Mouse (Mus musculus): Measurements from ENCODE around the gene Nab2. TPM values are rescaled to one million over a fixed set of nuclear protein-coding genes. Genes with fewer than 3 reads are reported as not detected.
A peak's percentile ranks its signal among the peaks of the same experiment; 100 is the strongest.

Nab2 gene
- 2.1 and 2.2 TPM in 2 replicates for polyA plus RNA-seq (2014; fragmentation: Nextera tagmentation; extraction: Ambion mirVana)

DNA sequence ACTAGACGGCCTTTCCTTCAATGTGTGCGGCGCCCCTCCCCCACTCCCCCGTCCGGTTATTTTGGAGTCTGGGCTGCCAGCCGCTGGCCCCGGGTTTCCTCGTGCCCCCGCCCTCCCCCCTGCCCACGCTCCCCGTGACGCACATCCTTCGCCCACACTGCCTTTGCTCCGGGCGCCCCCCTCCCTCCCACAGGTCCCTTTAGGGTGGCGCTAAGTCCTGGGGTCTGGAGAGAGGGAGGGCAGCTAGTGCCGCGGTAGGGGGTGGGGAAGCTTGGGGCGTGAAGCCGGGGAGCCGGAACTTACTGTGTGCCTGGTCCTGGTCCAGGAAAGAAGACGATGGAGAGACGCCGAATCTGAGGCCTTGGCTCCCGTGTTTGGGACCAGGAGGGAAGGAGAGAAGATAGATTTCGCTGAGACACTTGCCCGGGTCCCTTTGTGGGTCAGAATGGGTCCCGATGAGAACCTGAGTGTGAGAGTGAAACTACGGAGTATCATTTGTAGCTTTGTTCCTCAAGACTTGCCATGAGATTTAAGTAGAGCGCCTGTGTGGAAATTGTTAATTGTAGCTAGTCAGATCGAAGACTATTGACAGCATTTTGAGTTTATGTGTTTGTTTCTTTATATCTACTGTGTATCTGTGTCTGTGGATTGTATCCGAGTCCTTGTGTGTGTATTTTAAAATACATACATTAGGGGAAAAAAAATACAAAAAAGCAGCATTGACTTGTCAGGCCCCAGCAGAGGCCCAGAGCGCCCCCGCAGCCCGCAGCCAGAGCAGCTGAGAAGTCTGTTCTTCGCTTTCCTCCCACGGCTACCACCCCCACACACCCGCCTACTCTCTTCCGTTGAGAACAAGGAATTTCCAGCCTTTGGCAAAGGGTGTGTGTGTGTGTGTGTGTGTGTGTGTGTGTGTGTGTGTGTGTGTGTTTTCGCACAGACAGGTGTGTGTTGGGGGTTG is at the start of gene Nab2:
Gene Nab2 (minus strand): TSS at position 476 of the 958 bp plus-strand sequence.
- WGBS, result 3% methylated on average over 40 of the region's 40 CpGs
- peak within 1 kb of the TSS; percentile 64 for H3K9ac ChIP-seq (ENCODE audit: low read length)
- H3K4me1 ChIP-seq (ENCODE audit: control insufficient read depth, insufficient read depth, low read length), result peaks cover 30% of the 10 kb centered on the region
- H3K36me3 ChIP-seq (ENCODE audit: control insufficient read depth, insufficient read depth, low read length), result no peaks in the 10 kb centered on the region
- H3K9me3 ChIP-seq (ENCODE audit: control insufficient read depth, low read length), result no peaks in the 10 kb centered on the region
- DNase-seq (ENCODE audit: low spot score, missing footprints) (peak; percentile 93), ATAC-seq (ENCODE audit: low FRiP score) (peak; percentile 24; the same call in 1 of the 2 replicates)
- H3K4me3 ChIP-seq (ENCODE audit: low read depth, low read length), result peak within 1 kb of the TSS; percentile 31
- peak within 1 kb of the TSS; percentile 59 for H3K4me2 ChIP-seq
- peak within 1 kb of the TSS; percentile 2; the same call in 1 of the 2 replicates for H3K27ac ChIP-seq (ENCODE audit: low read depth, low read length)
- peaks cover 53% of the 10 kb centered on the region for H3K27me3 ChIP-seq (ENCODE audit: control insufficient read depth, insufficient read depth, low read length)

- no peak for ATAC-seq (ENCODE audit: low FRiP score)
- no peak overlapping the region for H3K27ac ChIP-seq (ENCODE audit: low read depth, low read length)
- no peak overlapping the region for H3K4me2 ChIP-seq
- H3K27me3 ChIP-seq (ENCODE audit: control insufficient read depth, insufficient read depth, low read length), result no peaks in the 10 kb centered on the region
- no peak overlapping the region for H3K9ac ChIP-seq (ENCODE audit: low read length)
- 90% methylated on average over 6 of the region's 6 CpGs for WGBS
- no peak overlapping the region for H3K4me3 ChIP-seq (ENCODE audit: low read depth, low read length)
- H3K36me3 ChIP-seq (ENCODE audit: control insufficient read depth, insufficient read depth, low read length), result no peaks in the 10 kb centered on the region
- H3K4me1 ChIP-seq (ENCODE audit: control insufficient read depth, insufficient read depth, low read length), result no peaks in the 10 kb centered on the region
- no peaks in the 10 kb centered on the region for H3K9me3 ChIP-seq (ENCODE audit: control insufficient read depth, low read length)
- peak; percentile 47 for DNase-seq (ENCODE audit: low spot score, missing footprints)
Measured at GRCm38 (mm10) chr10:127712736-127713135, 44.4 kb upstream of the Nab2 start.

GRCm38 (mm10) chr10:127710331-127710730 is 42.0 kb upstream of the Nab2 start:
- H3K27ac ChIP-seq (ENCODE audit: low read depth, low read length), result no peak overlapping the region
- H3K36me3 ChIP-seq (ENCODE audit: control insufficient read depth, insufficient read depth, low read length), result no peaks in the 10 kb centered on the region
- H3K9ac ChIP-seq (ENCODE audit: low read length), result no peak overlapping the region
- H3K4me3 ChIP-seq (ENCODE audit: low read depth, low read length), result no peak overlapping the region
- no peak overlapping the region for H3K4me2 ChIP-seq
- no peaks in the 10 kb centered on the region for H3K9me3 ChIP-seq (ENCODE audit: control insufficient read depth, low read length)
- WGBS, result 87% methylated on average over 13 of the region's 13 CpGs
- DNase-seq (ENCODE audit: low spot score, missing footprints) (no peak), ATAC-seq (ENCODE audit: low FRiP score) (no peak)
- H3K27me3 ChIP-seq (ENCODE audit: control insufficient read depth, insufficient read depth, low read length), result no peaks in the 10 kb centered on the region
- H3K4me1 ChIP-seq (ENCODE audit: control insufficient read depth, insufficient read depth, low read length), result no peaks in the 10 kb centered on the region

GRCm38 (mm10) chr10:127708850-127709370 is 40.5 kb upstream of the Nab2 start:
- DNase-seq (ENCODE audit: low spot score, missing footprints) (peak; percentile 61), ATAC-seq (ENCODE audit: low FRiP score) (no peak)
- no peaks in the 10 kb centered on the region for H3K27me3 ChIP-seq (ENCODE audit: control insufficient read depth, insufficient read depth, low read length)
- H3K4me3 ChIP-seq (ENCODE audit: low read depth, low read length), result no peak overlapping the region
- no peaks in the 10 kb centered on the region for H3K9me3 ChIP-seq (ENCODE audit: control insufficient read depth, low read length)
- WGBS, result 86% methylated on average over 3 of the region's 3 CpGs
- no peak overlapping the region for H3K9ac ChIP-seq (ENCODE audit: low read length)
- no peaks in the 10 kb centered on the region for H3K36me3 ChIP-seq (ENCODE audit: control insufficient read depth, insufficient read depth, low read length)
- H3K27ac ChIP-seq (ENCODE audit: low read depth, low read length), result no peak overlapping the region
- H3K4me2 ChIP-seq, result no peak overlapping the region
- H3K4me1 ChIP-seq (ENCODE audit: control insufficient read depth, insufficient read depth, low read length), result no peaks in the 10 kb centered on the region

DNA sequence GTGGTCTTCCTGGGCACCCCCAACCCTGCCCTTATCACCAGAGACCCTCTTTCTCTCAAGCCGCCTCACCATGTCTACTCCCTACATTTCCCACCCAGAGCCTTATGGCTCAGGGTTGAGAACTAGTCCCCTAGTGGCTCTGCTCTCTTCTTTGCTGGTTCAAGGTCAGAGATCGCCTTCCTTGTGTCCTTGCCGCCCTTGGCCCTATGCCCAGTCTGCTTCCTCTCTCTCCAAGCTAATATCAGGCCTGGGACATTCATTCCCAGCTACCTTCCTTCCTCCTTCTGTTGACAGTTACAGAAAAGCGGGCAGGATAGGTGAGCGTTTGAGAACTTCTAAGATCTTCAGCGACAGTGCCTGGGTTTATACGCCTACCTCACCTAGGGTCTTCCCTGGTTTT is 39.4 kb upstream of the Nab2 start:
- Histone ChIP-seq H3K36me3 (ENCODE audit: control insufficient read depth, insufficient read depth, low read length) (no peaks in the 10 kb centered on the region), H3K4me3 (ENCODE audit: low read depth, low read length) (no peak overlapping the region), H3K9ac (ENCODE audit: low read length) (no peak overlapping the region), H3K27me3 (ENCODE audit: control insufficient read depth, insufficient read depth, low read length) (no peaks in the 10 kb centered on the region), H3K27ac (ENCODE audit: low read depth, low read length) (no peak overlapping the region), H3K4me1 (ENCODE audit: control insufficient read depth, insufficient read depth, low read length) (no peaks in the 10 kb centered on the region), H3K4me2 (no peak overlapping the region), H3K9me3 (ENCODE audit: control insufficient read depth, low read length) (no peaks in the 10 kb centered on the region)
- WGBS, result 91% methylated on average over 7 of the region's 7 CpGs
- peak; percentile 2 for DNase-seq (ENCODE audit: low spot score, missing footprints)
- ATAC-seq (ENCODE audit: low FRiP score), result no peak

DNA sequence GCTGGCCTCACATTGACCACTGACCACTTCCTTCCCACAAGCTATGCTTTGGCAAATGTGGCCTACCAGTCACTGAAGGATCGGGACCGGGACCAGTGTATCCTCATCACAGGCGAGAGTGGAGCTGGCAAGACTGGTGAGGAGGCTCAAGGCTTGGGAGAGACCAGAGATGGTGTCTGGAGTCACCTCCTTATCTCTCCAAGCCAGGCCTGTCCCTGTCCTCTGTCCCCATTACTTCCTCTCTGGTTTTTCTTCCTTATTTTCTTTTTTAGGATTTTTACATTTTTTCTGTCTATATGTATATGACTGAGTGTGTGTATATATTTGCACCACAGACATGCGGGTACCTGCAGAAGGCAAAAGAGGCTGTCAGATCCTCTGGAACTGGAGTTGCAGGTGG is 37.4 kb upstream of the Nab2 start:
- Histone ChIP-seq H3K9ac (ENCODE audit: low read length) (no peak overlapping the region), H3K36me3 (ENCODE audit: control insufficient read depth, insufficient read depth, low read length) (0 out of 2 replicates have a peak, but pooled peaks cover 3% of the 10 kb centered on the region), H3K4me1 (ENCODE audit: control insufficient read depth, insufficient read depth, low read length) (no peaks in the 10 kb centered on the region), H3K4me2 (no peak overlapping the region), H3K4me3 (ENCODE audit: low read depth, low read length) (no peak overlapping the region), H3K27me3 (ENCODE audit: control insufficient read depth, insufficient read depth, low read length) (no peaks in the 10 kb centered on the region), H3K27ac (ENCODE audit: low read depth, low read length) (no peak overlapping the region), H3K9me3 (ENCODE audit: control insufficient read depth, low read length) (no peaks in the 10 kb centered on the region)
- DNase-seq (ENCODE audit: low spot score, missing footprints) (no peak), ATAC-seq (ENCODE audit: low FRiP score) (no peak)
- WGBS, result 86% methylated on average over 4 of the region's 4 CpGs

DNA sequence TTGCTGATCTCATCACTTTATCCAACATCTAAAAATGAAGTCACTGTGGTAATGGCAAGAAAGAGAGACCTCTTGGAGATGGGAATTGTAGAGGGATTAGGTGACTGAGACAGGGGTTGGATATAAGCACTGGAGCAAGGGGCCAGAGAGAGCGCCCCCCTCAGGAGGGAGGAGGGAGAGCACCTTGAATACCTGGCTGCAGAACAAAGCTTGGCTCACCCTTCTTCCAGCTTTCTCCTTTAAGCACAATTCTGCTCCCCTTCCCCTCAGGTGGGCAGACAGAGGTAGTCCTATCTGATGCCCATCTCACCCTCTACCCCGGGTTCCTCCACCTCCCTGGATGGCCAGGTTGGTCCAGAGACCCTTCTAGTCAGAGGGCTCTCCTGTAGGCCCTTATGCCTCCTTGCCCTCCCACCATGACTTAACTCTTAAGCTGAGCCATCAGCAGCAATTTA is 36.4 kb upstream of the Nab2 start, which contains the start of gene Myo1a:
Gene Myo1a (plus strand): TSS at position 405 of the 455 bp plus-strand sequence.
- ATAC-seq (ENCODE audit: low FRiP score) (no peak), DNase-seq (ENCODE audit: low spot score, missing footprints) (peak; percentile 75)
- H3K9ac ChIP-seq (ENCODE audit: low read length), result no peak within 1 kb of the TSS
- no peak within 1 kb of the TSS for H3K4me2 ChIP-seq
- 85% methylated on average over 1 of the region's 2 CpGs for WGBS
- H3K27ac ChIP-seq (ENCODE audit: low read depth, low read length), result no peak within 1 kb of the TSS
- H3K4me1 ChIP-seq (ENCODE audit: control insufficient read depth, insufficient read depth, low read length), result no peaks in the 10 kb centered on the region
- no peak within 1 kb of the TSS for H3K4me3 ChIP-seq (ENCODE audit: low read depth, low read length)
- H3K9me3 ChIP-seq (ENCODE audit: control insufficient read depth, low read length), result no peaks in the 10 kb centered on the region
- no peaks in the 10 kb centered on the region for H3K27me3 ChIP-seq (ENCODE audit: control insufficient read depth, insufficient read depth, low read length)
- H3K36me3 ChIP-seq (ENCODE audit: control insufficient read depth, insufficient read depth, low read length), result 0 out of 2 replicates have a peak, but pooled peaks cover 3% of the 10 kb centered on the region

DNA sequence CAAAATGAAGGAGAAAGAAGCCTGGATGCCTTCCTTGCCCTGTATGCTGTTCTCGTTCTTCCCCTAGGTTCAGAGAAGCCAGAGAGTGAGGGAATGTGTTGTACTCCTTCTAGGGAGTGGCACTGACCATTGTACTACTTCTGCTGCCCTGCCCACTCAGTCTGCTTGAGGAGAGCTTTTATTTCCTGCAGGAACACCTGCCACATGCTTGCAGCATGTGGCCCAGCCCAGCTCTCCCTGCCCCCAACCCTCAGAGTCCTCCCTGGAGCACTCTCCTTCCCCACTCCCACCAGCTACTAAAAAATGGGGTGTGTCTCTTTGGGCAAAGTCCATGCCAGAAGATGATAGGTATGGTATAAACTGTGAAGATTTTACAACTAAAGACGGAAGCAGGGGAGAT is 35.9 kb upstream of the Nab2 start:
- Histone ChIP-seq H3K27ac (ENCODE audit: low read depth, low read length) (no peak overlapping the region), H3K9ac (ENCODE audit: low read length) (no peak overlapping the region), H3K4me1 (ENCODE audit: control insufficient read depth, insufficient read depth, low read length) (no peaks in the 10 kb centered on the region), H3K9me3 (ENCODE audit: control insufficient read depth, low read length) (no peaks in the 10 kb centered on the region), H3K27me3 (ENCODE audit: control insufficient read depth, insufficient read depth, low read length) (no peaks in the 10 kb centered on the region), H3K4me3 (ENCODE audit: low read depth, low read length) (no peak overlapping the region), H3K36me3 (ENCODE audit: control insufficient read depth, insufficient read depth, low read length) (0 out of 2 replicates have a peak, but pooled peaks cover 3% of the 10 kb centered on the region), H3K4me2 (no peak overlapping the region)
- peak; percentile 35 for DNase-seq (ENCODE audit: low spot score, missing footprints)
- no peak for ATAC-seq (ENCODE audit: low FRiP score)
- 70% methylated on average over 2 of the region's 2 CpGs for WGBS

GRCm38 (mm10) chr10:127703299-127703698 is 34.9 kb upstream of the Nab2 start:
- no peak overlapping the region for H3K4me2 ChIP-seq
- H3K4me1 ChIP-seq (ENCODE audit: control insufficient read depth, insufficient read depth, low read length), result no peaks in the 10 kb centered on the region
- no peak overlapping the region for H3K9ac ChIP-seq (ENCODE audit: low read length)
- H3K36me3 ChIP-seq (ENCODE audit: control insufficient read depth, insufficient read depth, low read length), result 0 out of 2 replicates have a peak, but pooled peaks cover 3% of the 10 kb centered on the region
- H3K27me3 ChIP-seq (ENCODE audit: control insufficient read depth, insufficient read depth, low read length), result no peaks in the 10 kb centered on the region
- no peak for ATAC-seq (ENCODE audit: low FRiP score)
- peak; percentile 78 for DNase-seq (ENCODE audit: low spot score, missing footprints)
- H3K4me3 ChIP-seq (ENCODE audit: low read depth, low read length), result no peak overlapping the region
- WGBS, result 37% methylated on average over 4 of the region's 4 CpGs
- no peak overlapping the region for H3K27ac ChIP-seq (ENCODE audit: low read depth, low read length)
- H3K9me3 ChIP-seq (ENCODE audit: control insufficient read depth, low read length), result no peaks in the 10 kb centered on the region
